Mouse (Mus musculus) forebrain, postnatal 0 days (tissue): Measurements from ENCODE around the gene Cenpt. TPM values are rescaled to one million over a fixed set of nuclear protein-coding genes. Genes with fewer than 3 reads are reported as not detected.
A peak's percentile ranks its signal among the peaks of the same experiment; 100 is the strongest.

ENCODE experiments used
- ATAC-seq: fragments of 200-750 bp; cut with Nextera tagmentation; 2 replicates; pipeline ENCODE4 v1.8.0; 2017; ENCODE audit warnings: mild to moderate bottlenecking, moderate library complexity
- DNase-seq: peaks from one replicate; pipeline ENCODE4 v3.0.0-alpha.2; 2015
- H3K27ac ChIP-seq: fragments of 300-500 bp; sonication (generic); 2 replicates; pipeline ENCODE4 v1.5.1; 2014; ENCODE audit warnings: low read depth, mild to moderate bottlenecking, antibody characterized with exemption, low read length, moderate library complexity, mixed read lengths
- H3K27me3 ChIP-seq: fragments of 300-500 bp; sonication (generic); 2 replicates; pipeline ENCODE4 v1.6.1; 2014; ENCODE audit warnings: mild to moderate bottlenecking, low read length, mixed read lengths; ENCODE audit not compliant: insufficient read depth
- H3K36me3 ChIP-seq: fragments of 300-500 bp; sonication (generic); 2 replicates; pipeline ENCODE4 v1.6.1; 2014; ENCODE audit warnings: mild to moderate bottlenecking, moderate library complexity; ENCODE audit not compliant: insufficient read depth
- H3K4me1 ChIP-seq: fragments of 300-500 bp; sonication (generic); 2 replicates; pipeline ENCODE4 v1.6.1; 2014; ENCODE audit warnings: antibody characterized with exemption; ENCODE audit not compliant: insufficient read depth
- H3K4me2 ChIP-seq: fragments of 300-500 bp; sonication (generic); 2 replicates; pipeline ENCODE4 v1.6.1; 2014; ENCODE audit warnings: low read depth, mild to moderate bottlenecking, moderate library complexity
- H3K4me3 ChIP-seq: fragments of 300-500 bp; sonication (generic); 2 replicates; pipeline ENCODE4 v1.5.1; 2014; ENCODE audit warnings: low read depth, low read length, mixed read lengths
- H3K9ac ChIP-seq: fragments of 300-500 bp; sonication (generic); 2 replicates; pipeline ENCODE4 v1.6.1; 2014; ENCODE audit warnings: mild to moderate bottlenecking
- H3K9me3 ChIP-seq: fragments of 300-500 bp; sonication (generic); 2 replicates; pipeline ENCODE4 v1.6.1; 2016; ENCODE audit warnings: low read length
- CTCF ChIP-seq: sonication (generic); IDR thresholded peaks from 2 replicates; pipeline ENCODE4 v1.5.1; 2016; ENCODE audit warnings: antibody characterized with exemption, control low read depth, low read depth
- WGBS: fragments of 180-500 bp; shearing (Covaris S2); extraction: QIAGEN DNeasy Blood & Tissue Kit; methylation state at CpG from one replicate; pipeline ENCODE4 v1.1.7; 2014; 5-methylcytosine and 5-hydroxymethylcytosine counted together
- polyA plus RNA-seq: library from polyadenylated mRNA; unstranded; fragments of >200 nt; fragmentation: Nextera tagmentation; extraction: Ambion mirVana; gene quantifications from 2 replicates; pipeline ENCODE4 v1.2.1, GENCODE M21; 2015
- total RNA-seq: library from RNA; depleted of rRNA; stranded (reverse); fragments of >200 nt; gene quantifications from 2 replicates; pipeline ENCODE4 v1.2.3, GENCODE M21; 2014; rRNA removed

Cenpt gene
- total RNA-seq (42.4 and 44.7 TPM in 2 replicates), polyA plus RNA-seq (39.0 and 42.8 TPM in 2 replicates)

DNA sequence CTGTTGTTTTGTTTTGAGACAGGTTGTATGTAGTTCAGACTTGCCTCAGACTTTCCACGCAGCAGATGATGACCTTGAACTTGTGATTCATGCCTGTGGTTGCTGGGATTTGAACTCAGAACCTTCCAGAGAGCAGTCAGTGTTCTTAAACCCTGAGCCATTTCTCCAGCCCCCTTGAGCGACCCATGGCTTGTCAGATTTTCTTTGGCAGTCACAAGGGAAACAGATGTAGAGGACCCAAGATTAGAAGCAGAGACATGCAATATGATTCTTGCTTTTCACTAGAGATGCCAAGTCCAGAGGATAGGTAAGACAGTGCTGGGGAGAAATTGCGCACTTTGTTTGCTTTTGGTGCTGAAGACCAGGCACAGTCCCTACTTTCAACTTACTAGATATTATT lies at the start of gene Cenpt:
Gene Cenpt, minus strand, starts transcription at position 101 of the 400 bp plus-strand sequence.
- H3K27me3 ChIP-seq, result no peaks in the 10 kb centered on the region
- no peak for TF ChIP-seq CTCF
- H3K4me2 ChIP-seq, result no peak within 1 kb of the TSS
- H3K9ac ChIP-seq, result no peak within 1 kb of the TSS
- H3K9me3 ChIP-seq, result no peaks in the 10 kb centered on the region
- H3K27ac ChIP-seq, result no peak within 1 kb of the TSS
- DNase-seq, result no peak
- H3K4me3 ChIP-seq, result no peak within 1 kb of the TSS
- H3K36me3 ChIP-seq, result peaks cover 12% of the 10 kb centered on the region
- 94% methylated on average over 3 of the region's 3 CpGs for WGBS
- H3K4me1 ChIP-seq, result peaks cover 21% of the 10 kb centered on the region; the same call in 1 of the 2 replicates
- no peak for ATAC-seq

- Histone ChIP-seq H3K9me3 (no peaks in the 10 kb centered on the region), H3K27ac (peak overlapping the region; percentile 84), H3K4me2 (peak overlapping the region; percentile 85), H3K9ac (peak overlapping the region; percentile 98), H3K27me3 (no peaks in the 10 kb centered on the region), H3K36me3 (no peaks in the 10 kb centered on the region), H3K4me1 (no peaks in the 10 kb centered on the region), H3K4me3 (peak overlapping the region; percentile 94)
- no peak for TF ChIP-seq CTCF
- no peak for ATAC-seq
- DNase-seq, result no peak
- WGBS, result 38% methylated on average over 16 of the region's 16 CpGs
These were observed 48.0 kb upstream of the Cenpt start for GRCm38 (mm10) chr8:105900941-105901616.

DNA sequence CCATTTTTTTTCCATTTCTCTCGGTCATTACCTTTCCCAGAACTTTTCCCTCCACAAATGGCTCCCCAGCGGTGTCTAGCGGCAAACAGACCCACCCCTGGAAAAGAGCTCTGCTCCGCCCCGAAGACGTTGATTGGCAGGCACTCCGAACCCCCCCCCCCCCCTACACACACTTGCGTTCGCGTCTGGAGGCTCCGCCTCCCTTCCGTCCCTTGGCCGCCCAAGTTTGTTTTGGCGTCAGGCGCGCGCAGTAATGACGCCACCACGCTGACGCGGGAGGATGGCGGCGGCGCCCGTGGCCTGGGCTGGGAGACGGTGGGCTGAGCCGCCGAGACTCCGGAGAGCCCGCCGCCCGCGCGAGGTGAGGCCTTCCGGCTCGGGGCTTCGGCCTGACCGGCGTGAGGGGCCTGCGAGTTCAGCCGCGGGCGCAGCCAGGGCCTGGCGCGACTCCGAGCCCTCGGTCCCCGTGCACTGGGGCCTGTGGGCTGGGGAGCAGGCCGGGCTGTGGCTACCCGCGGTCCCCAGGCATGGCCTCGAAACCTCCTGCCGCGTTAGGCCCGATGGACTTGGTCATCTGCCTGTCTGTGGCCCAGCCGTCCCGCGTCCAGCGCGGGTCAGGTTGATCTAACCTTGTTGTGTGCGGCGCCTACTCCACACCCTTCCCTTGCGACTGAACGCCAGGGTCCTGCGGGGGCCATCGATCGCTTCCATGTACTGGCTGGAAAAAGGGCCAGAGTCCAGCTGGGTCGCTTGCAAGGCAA lies 47.3 kb upstream of the Cenpt start, which contains the start of gene Pskh1:
Gene Pskh1, plus strand, starts transcription at position 262 of the 761 bp plus-strand sequence.
- ATAC-seq (peak; percentile 97), DNase-seq (peak; percentile 96)
- peak within 1 kb of the TSS; percentile 94 for H3K4me3 ChIP-seq
- H3K9ac ChIP-seq, result peak within 1 kb of the TSS; percentile 98
- H3K4me1 ChIP-seq, result no peaks in the 10 kb centered on the region
- peak within 1 kb of the TSS; percentile 84 for H3K27ac ChIP-seq
- H3K36me3 ChIP-seq, result no peaks in the 10 kb centered on the region
- under 1% methylated on average over 67 of the region's 68 CpGs for WGBS
- TF ChIP-seq CTCF, result no peak
- no peaks in the 10 kb centered on the region for H3K9me3 ChIP-seq
- peak within 1 kb of the TSS; percentile 85 for H3K4me2 ChIP-seq
- no peaks in the 10 kb centered on the region for H3K27me3 ChIP-seq

DNA sequence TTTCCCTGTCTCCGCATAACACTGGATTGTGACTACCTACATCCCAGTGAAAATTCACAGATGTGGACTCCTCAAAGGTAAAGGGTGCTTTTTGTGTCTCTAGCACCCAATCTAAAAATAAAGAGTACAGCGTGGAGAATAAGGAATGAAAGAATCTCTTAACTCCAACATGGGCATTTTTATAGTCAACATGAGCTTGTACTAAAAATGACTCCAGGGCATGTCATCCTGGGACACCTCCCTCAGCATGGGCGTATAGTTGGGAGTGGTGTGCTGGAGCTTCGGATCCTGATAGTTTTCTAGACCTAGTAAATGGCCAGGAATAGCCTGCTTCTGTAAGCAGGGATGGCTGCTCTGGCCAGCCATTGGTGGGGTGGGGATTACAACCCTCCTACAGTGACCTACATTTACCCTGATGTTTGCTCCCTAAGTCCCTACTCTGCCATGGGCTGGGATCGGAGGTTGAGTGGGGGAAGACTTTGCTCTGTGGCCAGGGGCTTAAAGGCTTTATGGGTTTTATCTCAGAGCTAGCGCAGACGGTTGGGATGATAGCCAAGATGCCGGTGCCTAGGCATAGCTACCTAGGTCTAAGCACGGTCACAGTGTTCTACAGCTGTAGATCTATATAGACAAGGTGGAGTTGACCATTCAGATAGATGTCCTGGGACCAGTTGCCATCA lies 44.9 kb upstream of the Cenpt start:
- ATAC-seq, result no peak
- H3K4me3 ChIP-seq, result no peak overlapping the region
- no peak for TF ChIP-seq CTCF
- H3K27me3 ChIP-seq, result no peaks in the 10 kb centered on the region
- no peak overlapping the region for H3K9ac ChIP-seq
- no peak overlapping the region for H3K27ac ChIP-seq
- no peak for DNase-seq
- WGBS, result 81% methylated on average over 9 of the region's 9 CpGs
- no peaks in the 10 kb centered on the region for H3K4me1 ChIP-seq
- no peaks in the 10 kb centered on the region for H3K9me3 ChIP-seq
- no peak overlapping the region for H3K4me2 ChIP-seq
- peaks cover 9% of the 10 kb centered on the region for H3K36me3 ChIP-seq

DNA sequence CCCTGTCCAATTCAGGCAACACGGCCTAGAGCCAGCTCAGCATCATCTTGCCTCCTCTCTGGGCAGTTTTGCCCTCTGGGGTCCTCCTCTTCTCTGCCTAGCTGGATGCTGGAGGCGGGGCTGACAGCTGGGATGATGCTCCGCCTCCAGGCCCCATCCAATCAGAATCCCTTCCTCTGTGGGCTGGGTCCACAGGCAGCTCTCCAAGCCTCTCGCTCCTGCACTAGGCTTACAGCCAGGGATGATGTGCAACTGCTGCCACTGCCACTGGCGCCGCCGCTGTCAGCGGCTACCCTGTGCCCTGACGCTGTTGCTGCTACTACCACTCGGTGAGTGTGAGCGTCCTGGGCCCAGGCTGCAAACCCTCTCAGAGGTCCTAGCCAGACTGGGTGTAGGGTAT lies 40.3 kb upstream of the Cenpt start, which contains the start of gene Nrn1l:
Gene Nrn1l, plus strand, starts transcription at position 229 of the 400 bp plus-strand sequence.
- Histone ChIP-seq H3K9ac (no peak within 1 kb of the TSS), H3K4me2 (no peak within 1 kb of the TSS), H3K36me3 (peaks cover 54% of the 10 kb centered on the region), H3K4me3 (no peak within 1 kb of the TSS), H3K4me1 (no peaks in the 10 kb centered on the region), H3K9me3 (no peaks in the 10 kb centered on the region), H3K27ac (no peak within 1 kb of the TSS), H3K27me3 (no peaks in the 10 kb centered on the region)
- peak; percentile 78 for DNase-seq
- peak; percentile 87 for ATAC-seq
- no peak for TF ChIP-seq CTCF
- 4% methylated on average over 11 of the region's 11 CpGs for WGBS

- peaks cover 63% of the 10 kb centered on the region for H3K36me3 ChIP-seq
These were observed 39.4 kb upstream of the Cenpt start for GRCm38 (mm10) chr8:105892432-105892831.

More at GRCm38 (mm10) chr8:105892432-105892831, 39.4 kb upstream of the Cenpt start:
- no peak overlapping the region for H3K27ac ChIP-seq
- DNase-seq (peak; percentile 28), ATAC-seq (peak; percentile 40; the same call in 1 of the 2 replicates)
- H3K4me2 ChIP-seq, result no peak overlapping the region
- no peaks in the 10 kb centered on the region for H3K9me3 ChIP-seq
- H3K9ac ChIP-seq, result no peak overlapping the region
- peak; percentile 62 for TF ChIP-seq CTCF
- no peaks in the 10 kb centered on the region for H3K27me3 ChIP-seq
- WGBS, result 88% methylated on average over 6 of the region's 6 CpGs
- no peak overlapping the region for H3K4me3 ChIP-seq
- H3K4me1 ChIP-seq, result no peaks in the 10 kb centered on the region
